Mouse (Mus musculus) frontal cortex, postnatal 25 days (tissue): Measurements from ENCODE around the gene Timd2.
"Not testable (repeated sequence)": the region's sequence is repeated elsewhere in the genome, so short reads cannot be mapped to it uniquely, and the experiment has no call there.

ENCODE experiments used
- DNase-seq, 2 experiments: peaks; one replicate each; pipeline ENCODE4 v3.0.0; 2022; ENCODE audit warnings: low spot score in 2 of 2

Gene Timd2

DNA sequence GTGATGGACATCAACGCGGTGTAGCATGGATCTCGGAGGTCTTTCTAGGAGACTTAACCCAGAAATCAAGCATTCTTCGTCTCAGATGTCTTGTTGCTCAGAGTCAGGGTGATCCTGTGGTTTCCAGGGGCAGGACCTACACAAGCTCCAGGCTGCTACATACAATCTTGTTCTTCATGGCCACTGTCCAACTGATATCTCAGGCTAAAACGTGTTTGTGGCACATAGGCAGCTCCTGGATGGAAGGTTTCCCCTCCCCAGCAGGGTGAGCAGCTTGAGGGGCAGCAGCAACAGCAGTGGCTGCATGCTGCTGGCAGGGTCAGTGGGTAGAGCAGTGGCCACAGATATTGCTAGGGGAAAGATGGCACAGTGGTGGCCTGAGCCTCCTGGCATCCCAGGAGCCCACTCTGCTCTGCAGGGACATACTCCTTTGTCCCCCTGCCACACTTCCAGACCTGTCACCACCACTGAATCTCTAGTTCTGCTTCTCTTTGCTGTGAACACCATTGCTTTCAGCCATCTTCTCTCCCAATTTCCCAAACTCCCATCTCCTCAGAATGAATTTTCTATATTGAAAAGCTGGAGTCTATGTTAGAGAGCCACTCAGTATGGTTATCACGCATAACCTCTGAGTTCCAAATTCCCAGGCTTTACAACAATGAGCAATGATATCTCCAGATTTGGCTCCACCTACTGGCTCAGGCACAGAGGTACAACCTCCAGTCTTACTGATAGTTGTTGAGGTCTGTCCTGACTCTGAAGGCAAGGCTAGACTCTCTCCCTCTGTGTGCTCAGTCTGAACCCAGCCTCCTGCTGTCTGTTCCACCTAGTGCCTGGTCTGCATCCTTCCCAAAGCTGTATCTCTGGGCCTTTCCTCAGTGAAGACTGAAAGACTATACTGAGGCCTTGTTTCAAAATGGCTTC lies 41.0 kb downstream of the Timd2 start:
- DNase-seq: no peak

DNA sequence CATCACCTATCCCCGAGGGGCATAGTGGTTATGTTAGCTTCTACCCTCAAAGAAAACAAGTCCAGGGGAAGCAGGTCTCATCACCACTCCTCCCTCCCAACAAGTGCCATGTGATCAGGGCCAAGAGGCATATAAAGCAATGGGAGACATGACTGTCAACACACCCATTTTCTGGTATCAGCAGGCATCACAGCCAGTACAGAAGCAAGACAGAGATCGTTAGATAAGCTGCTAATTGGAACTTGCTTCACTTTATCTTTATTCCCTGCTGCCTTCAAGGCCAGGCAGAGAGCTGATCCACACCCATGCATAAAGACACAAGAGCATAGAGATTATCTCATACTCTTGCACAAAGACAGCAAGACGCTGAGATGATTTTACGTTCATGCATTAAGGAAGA lies 43.6 kb downstream of the Timd2 start:
- DNase-seq: no peak

DNA sequence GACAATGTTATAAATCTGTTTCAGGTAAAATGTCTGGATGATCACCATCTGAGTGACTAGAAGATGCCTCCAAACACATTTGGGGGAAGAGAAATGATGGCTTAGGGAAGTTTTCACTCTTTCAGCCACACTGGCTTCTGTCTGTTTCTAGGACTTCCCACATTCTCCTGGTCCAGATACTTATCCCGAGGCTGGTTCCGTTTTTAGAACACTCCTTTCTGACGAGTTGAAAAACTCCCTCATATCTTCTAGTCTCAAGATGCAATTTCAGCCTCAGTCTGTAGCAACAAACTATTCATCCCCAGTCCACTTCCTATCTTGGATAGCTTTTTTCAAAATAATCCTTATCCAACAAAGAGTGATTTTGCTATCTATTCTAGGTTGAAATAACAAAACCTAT lies 54.4 kb downstream of the Timd2 start:
- no peak for DNase-seq

DNA sequence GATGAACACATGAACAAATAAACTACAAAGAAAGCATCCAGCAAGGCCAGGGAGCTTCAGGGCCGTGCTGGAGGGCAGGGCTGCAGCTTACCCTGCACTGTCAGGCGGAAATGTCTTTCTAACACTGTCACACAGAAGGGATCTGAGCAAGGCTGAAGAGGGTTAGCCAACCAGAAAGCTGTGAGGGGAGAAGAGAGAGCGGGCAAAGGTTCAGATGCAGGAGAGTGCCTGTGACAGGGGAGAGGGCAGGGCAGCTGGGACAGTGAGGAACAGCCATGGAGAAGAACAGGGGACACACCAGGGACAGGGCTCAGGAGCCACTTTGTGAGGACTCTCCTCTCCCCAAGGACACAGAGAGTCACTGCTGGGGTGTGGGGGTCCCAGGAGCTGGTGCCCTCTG lies 57.2 kb downstream of the Timd2 start:
- DNase-seq: not testable (repeated sequence)

- no peak for DNase-seq
Measured at GRCm38 (mm10) chr11:46644824-46645223, 62.0 kb downstream of the Timd2 start.

GRCm38 (mm10) chr11:46636568-46636967 lies 70.3 kb downstream of the Timd2 start:
- no peak for DNase-seq

- DNase-seq: not testable (repeated sequence)
Measured at GRCm38 (mm10) chr11:46635516-46635915, 71.3 kb downstream of the Timd2 start.

DNA sequence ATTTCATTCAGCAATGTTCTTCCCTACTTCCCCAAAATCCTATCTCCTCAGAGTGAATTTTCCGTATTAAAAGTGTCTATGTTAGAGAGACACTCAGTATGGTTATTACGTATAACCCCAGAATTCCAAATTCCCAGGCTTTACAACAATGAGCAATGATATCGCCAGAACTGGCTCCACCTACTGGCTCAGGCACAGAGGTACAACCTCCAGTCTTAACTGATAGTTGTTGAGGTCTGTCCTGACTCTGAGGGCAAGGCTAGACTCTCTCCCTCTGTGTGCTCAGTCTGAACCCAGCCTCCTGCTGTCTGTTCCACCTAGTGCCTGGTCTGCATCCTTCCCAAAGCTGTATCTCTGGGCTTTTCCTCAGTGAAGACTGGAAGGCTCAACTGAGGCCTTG lies 75.2 kb downstream of the Timd2 start:
- peak; percentile 14 to 24 for DNase-seq

- no peak for DNase-seq
Measured at GRCm38 (mm10) chr11:46629211-46629795, 77.6 kb downstream of the Timd2 start, which contains the start of gene Dppa1. TSS of gene Dppa1 (minus strand) at chr11:46629261.

DNA sequence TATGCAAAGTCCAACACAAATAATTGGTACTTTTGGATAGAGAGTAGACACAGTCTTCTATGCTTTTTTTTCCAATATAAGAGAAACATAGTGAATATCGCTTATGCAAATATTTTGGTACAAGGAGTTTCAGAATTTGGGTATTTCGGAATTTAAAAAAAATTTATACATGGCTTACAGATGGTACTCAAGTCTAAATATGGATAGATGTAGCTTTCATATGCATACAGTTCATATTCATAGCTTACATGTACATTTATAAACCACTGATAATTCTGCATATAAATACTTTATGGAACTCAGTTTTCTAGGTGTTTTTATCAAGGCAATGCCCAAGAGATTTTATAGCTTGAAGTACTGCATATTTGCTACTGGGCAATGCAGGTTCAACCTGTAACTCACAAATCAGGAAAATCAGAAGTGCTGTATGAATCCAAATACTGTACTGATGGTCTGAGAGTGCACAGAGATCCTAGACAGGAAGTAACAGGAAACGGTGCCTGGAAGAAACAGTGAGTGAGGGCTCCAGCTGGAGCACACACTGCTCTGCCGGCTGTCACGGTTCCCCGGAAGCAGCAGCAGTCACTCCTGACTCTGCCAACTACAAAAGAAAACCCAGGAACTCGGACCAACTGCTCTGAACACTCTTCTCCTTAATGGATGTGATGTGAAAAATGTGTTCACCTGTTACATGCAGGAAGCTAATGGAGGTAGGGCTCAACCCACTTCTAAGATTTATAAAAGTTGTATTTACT lies 86.3 kb downstream of the Timd2 start:
- DNase-seq: no peak

DNA sequence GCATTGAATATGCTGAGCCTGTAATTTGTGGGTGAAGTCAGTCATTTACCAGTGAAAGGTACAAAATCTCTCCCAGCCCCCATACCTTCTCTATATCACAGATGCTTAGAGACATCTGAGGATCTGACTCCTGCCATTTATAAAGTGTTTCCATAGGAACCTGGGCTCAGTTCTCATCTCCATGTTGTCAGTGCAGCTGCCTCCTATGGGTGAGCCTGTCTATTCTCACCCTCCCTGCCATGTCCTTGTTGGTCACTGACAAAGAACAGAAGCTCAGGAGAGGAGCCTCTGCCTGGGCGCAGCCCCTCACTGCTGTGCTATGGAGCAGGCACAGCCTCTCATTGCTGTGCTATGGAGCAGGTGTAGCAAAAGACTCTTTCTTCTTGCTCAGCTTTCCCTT lies 86.9 kb downstream of the Timd2 start:
- no peak for DNase-seq
